Mouse (Mus musculus) inflammation-experienced regulatory T-cells, adult 6 months (primary cell): ENCODE measurements around the gene Rs1. TPM values are rescaled to one million over a fixed set of nuclear protein-coding genes. Genes with fewer than 3 reads are reported as not detected.
A peak's percentile ranks its signal among the peaks of the same experiment; 100 is the strongest.
"Not testable (repeated sequence)": the region's sequence is repeated elsewhere in the genome, so short reads cannot be mapped to it uniquely, and the experiment has no call there.

ENCODE experiments used
- ATAC-seq: one replicate; pipeline ENCODE4 v1.8.0; 2017
- polyA plus RNA-seq, 3 experiments: library from polyadenylated mRNA; unstranded; fragments of 100-300 nt; shearing (Covaris generic); gene quantifications; one replicate each; pipeline ENCODE4 v1.2.1; 2017

The Rs1 gene
- polyA plus RNA-seq, result not detected

DNA sequence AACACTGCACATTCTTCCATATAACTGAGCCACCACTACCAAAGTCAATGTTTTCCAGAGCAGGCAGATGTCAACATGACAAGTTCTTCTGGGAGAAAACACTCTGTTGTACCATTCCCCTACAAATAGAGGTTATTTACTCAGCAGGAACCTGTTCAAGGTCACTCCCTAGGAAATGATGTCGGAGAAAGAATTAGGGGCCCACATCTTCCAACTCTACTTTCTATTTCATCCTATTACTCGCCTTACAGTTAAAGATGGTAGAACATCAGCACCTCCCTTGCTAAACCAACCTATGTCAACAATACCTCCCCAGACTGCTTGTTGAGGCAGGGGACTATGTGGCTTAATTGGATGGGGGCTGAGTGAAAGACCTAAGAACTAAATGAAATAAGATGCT, at the start of gene Rs1:
Gene Rs1, plus strand, starts transcription at position 301 of the 400 bp plus-strand sequence.
- ATAC-seq, result no peak

DNA sequence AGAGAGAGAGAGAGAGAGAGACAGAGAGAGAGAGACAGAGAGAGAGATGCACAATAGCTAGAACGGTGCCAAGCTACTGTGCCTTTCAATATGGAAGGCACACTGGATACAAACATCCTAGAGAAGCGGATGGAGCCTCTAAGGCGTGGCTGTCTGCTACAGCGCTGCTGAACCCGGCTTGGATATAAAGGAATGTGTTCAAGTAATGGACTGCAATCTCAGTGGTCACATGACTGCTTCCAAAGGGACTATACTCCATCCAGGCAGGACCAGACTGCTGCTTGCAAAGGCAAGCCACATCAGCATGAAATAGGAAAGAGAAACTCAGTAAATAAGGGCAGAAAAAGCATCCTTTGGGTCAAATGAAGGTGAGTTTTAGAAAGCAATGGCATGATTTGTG, 32.2 kb upstream of the Rs1 start, which contains the start of gene Ppef1:
Gene Ppef1, minus strand, starts transcription at position 116 of the 400 bp plus-strand sequence.
- no peak for ATAC-seq

DNA sequence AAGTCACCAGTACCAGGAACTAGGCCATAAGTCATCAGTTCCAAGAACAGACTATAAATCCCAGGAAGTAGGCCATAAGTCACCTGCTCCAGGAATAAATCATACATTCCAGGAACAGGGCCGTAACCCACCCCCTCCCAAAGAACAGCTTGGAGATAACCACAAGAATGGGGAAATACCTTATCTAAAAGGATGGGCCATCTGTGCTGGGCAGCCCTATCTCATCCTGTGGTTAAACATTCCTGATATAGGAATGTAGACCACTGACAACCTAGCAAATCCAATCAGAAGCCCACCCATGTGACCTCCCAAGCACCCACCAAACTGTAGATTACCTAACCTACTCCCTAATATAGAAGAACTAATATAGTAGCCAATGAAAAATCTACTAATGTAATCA, 22.4 kb upstream of the Rs1 start:
- no peak for ATAC-seq

DNA sequence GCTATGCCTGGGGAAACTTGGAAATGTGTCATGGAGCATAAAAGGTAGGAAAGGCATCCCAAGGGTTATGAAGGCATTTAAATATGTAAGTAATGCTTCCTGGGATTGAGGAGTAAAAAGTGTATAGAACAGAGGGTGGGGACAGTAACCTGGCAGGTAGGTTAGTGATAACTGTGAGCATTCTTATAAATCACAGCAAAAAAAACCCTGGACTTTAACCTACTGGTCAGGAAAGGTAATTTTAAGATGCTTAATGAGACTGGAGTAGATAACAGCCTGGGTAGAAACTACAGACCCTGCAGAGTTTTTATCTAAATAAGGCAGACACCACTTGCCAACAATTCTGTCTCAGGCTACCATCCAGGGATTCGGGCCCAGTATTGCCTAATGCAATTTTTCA, 19.2 kb upstream of the Rs1 start:
- no peak for ATAC-seq

DNA sequence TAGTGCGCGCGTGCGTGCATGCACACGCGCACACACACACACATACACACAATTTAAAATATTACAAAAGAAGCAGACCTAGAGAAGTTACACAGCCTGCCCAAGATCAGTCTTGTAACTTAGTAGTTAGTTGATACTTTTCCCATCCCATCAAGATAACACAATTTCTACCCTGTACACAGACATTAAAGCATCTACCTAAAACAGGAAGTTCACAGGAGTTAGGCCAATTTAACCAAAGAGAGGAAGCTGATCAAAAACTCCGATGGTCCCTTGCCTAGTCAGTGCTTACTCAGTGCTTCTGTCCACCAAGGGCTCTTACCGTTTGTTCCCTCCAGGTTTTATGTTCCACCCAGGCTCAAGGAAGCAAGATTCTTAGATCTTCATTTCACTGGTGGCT, 17.0 kb upstream of the Rs1 start:
- ATAC-seq, result no peak

DNA sequence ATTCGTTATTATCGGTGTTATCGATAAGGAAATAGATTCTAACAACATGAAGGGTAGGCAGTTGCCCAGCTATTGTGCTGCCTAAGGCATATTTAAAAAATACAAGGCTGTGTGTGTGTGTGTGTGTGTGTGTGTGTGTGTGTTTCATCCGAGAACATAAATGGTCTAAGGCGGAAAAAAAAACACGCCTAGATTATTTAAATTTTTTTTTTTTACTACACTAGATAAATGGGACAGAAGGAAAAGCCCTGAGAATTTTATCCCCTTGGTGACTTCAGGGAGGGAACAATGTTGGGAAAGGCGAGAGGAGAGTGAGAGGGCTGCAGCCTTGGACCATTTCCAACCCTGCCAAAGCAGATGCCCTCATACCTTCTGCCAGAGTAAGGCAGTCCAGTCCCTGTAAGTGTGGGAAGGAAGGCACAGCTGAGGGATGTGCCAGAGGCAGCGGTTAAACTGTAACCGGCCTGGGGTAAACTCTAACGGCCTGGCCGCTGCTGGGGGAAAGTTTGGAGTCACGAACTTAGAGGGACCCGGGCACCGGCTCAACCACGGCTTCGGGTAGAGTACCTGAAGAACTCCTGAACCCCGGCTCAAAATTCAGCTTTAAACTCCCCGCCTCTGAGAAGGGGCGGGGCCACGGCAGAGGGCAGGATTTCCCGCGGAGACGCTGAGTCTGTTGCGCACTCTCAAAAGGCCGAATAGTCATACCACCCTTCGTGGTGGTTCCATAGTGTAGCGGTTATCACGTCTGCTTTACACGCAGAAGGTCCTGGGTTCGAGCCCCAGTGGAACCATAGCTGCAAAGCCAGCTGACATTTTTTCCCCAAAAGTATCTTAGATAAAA, 2.2 kb upstream of the Rs1 start:
- peak; percentile 93 for ATAC-seq

DNA sequence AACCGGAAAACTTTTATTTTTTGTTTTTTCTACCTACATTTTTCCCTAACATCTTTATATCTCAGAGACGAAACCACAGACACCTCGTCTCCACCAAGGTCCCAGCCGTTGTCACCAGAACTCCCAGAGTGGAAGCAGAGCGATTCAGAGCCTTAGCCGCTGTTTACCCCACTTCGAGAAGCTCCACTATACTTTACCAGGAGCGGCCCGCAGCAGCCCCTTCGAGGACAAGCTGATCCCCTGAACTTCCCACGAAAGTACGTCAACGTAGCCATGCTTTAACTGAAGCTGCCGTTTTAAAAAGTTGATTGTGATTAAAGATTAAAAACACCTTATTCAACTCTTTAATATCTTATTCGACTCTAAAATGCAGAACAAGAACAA, 1.6 kb upstream of the Rs1 start:
- ATAC-seq, result peak; percentile 61

DNA sequence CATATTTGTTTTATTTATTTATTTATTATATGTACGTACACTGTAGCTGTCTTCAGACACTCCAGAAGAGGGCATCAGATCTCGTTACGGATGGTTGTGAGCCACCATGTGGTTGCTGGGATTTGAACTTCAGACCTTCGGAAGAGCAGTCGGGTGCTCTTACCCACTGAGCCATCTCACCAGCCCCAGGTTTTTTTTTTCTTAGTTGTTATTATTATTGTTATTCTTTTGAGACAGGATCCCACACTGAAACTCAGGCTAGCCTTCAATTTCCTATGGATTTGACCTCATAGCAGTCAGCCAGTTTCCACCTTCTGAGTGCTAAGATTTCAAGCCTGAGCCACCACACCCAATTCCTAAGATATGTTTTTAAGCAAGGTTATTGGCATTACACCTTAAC, 1.8 kb downstream of the Rs1 start:
- not testable (repeated sequence) for ATAC-seq

DNA sequence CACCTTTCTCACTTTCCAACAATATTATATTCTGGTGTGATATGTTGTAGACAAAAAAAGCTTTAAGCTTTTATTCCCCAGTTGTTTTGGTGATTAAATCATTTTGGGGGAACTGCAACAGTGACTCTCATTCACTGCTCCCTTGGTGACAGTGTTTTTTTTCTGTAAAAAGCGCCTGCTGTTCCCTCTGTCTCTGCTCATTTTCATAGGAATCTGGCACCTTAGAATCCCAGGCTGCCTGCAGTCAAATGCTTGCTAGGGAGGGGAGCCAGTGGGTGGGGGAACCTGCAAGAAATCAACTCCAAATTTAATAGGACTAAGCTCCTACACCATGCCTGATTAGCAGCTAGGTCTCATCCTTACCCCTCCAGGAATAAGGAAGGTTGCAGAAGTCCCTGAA, 5.2 kb downstream of the Rs1 start:
- no peak for ATAC-seq

DNA sequence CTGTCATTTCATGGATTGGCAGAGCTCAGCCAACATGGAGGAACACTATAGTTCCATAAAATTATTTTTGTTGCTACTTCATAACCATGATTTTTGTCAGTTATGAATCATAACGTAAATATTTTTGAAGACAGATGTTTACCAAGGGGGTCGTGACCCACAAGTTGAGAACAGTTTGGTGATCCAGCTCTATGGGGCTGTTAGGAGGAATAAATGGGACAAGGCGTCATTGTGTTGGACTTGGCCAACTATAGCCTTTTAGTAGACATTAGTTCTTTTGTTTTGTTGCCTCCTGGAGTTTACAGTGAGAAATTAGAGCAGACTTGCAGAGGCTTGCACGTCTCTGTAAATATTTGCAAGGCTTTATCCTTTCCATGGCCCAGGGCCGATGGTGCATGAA, 14.5 kb downstream of the Rs1 start:
- no peak for ATAC-seq

DNA sequence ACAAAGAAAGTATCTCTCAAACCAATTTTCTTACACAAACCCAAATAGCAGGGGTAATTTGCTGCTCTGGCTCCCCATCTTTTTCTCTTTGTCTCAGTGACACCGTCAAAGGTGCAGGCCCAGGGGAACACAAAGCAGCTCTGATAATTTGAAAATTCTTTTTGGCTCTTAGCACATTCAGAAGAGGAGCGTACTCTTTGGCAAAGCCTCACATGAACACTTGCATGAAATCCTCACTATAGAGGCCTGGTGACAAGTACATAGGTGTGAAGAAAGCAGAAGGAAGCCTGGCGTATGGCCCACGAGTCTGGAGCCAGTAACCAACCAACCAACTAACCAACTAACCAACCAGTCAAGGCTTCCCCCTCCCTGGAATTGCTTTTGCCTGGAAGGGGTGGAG, 27.1 kb downstream of the Rs1 start:
- no peak for ATAC-seq

DNA sequence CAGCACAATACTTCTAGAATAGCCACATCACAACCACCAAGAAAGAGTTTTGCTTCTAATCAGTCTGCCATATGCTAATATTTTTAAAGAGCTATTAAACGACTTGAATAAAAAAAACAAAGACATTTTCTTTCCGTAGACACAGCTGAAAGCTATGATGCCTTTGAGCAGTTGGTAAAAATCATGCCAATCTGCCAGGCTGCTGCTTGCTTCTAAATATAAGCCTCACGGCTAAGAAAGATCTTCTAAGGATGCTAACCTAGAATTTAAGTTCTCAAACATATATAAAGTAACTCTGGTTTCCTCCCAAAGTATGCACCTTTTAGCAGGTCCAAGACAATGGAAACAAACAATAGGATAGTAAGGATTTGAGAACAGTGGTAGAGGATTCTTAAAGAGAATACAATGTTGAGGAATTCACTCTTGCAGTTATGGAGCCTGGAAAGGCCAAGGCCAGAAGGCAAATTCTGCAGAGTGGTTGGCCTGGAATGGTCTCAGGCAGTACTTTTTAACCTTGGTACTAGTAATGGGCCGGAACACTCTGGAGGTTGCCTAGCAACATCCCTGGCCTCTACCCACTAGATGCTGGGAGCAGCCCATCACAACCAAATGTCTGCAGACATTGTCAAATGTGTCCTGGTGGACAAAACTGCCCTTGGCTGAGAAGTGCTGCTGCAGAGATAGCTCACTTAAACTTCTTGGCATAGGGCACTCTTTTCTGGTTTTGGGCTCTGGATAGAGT, 36.8 kb downstream of the Rs1 start:
- no peak for ATAC-seq

DNA sequence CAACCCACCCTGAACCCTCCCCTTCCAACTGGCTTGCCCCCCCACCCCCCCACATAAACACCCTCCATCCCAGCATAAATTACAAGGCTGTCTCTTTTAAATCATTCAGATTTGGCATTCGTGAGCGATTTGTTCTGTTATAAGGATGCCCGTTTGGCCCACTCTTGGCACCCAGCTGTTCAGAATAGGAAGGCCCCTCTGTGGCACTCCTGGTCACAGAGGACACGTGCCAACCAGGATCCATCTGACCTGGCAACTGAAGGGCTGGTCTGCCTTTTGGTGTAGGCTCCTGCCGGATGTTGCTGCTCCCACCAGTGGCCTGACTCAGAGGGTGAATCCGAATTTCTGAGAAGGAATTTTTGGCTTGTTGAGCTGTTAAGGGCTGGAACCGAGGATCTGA, 40.4 kb downstream of the Rs1 start:
- ATAC-seq, result no peak

Other genes starting within 250 kb of the Rs1 start
- not detected for gene Ppef1, start 32.2 kb upstream of the Rs1 start, polyA plus RNA-seq
- not detected for gene Gja6, start 139.0 kb downstream of the Rs1 start, polyA plus RNA-seq
- under 1 TPM; 0.42 to 0.56 (median 0.43) TPM for gene Cdkl5, start 226.7 kb downstream of the Rs1 start, polyA plus RNA-seq